Mouse (Mus musculus) retina, embryonic 14.5 days (tissue): ENCODE data around the gene Nid2.

Experiments used
- DNase-seq: peaks from one replicate; pipeline ENCODE4 v3.0.0-alpha.2; 2015; ENCODE audit warnings: low spot score

Nid2 gene

GRCm38 (mm10) chr14:19744876-19745275 lies 6.2 kb upstream of the Nid2 start:
- DNase-seq = no peak

- no peak for DNase-seq
These were observed 4.8 kb upstream of the Nid2 start for GRCm38 (mm10) chr14:19746232-19746631.

GRCm38 (mm10) chr14:19746731-19747130 lies 4.3 kb upstream of the Nid2 start:
- DNase-seq = no peak

- DNase-seq = no peak
These were observed 1.3 kb upstream of the Nid2 start for GRCm38 (mm10) chr14:19749743-19750142.

GRCm38 (mm10) chr14:19750411-19751024 lies 547 bp upstream of the Nid2 start:
- no peak for DNase-seq

- DNase-seq = no peak
These were observed 1.2 kb downstream of the Nid2 start for GRCm38 (mm10) chr14:19752276-19752675.

GRCm38 (mm10) chr14:19759277-19760193 lies 8.5 kb downstream of the Nid2 start:
- DNase-seq = no peak

- DNase-seq = no peak
These were observed 9.7 kb downstream of the Nid2 start for GRCm38 (mm10) chr14:19760721-19761120.

- no peak for DNase-seq
These were observed 10.9 kb downstream of the Nid2 start for GRCm38 (mm10) chr14:19762014-19762413.

GRCm38 (mm10) chr14:19763527-19763926 lies 12.5 kb downstream of the Nid2 start:
- DNase-seq = no peak

GRCm38 (mm10) chr14:19764331-19764730 lies 13.3 kb downstream of the Nid2 start:
- DNase-seq = no peak

- DNase-seq = no peak
These were observed 14.7 kb downstream of the Nid2 start for GRCm38 (mm10) chr14:19765539-19766379.

GRCm38 (mm10) chr14:19766380-19766649 lies 15.2 kb downstream of the Nid2 start:
- no peak for DNase-seq

GRCm38 (mm10) chr14:19768648-19769047 lies 17.6 kb downstream of the Nid2 start:
- DNase-seq = no peak

GRCm38 (mm10) chr14:19769441-19770200 lies 18.6 kb downstream of the Nid2 start:
- DNase-seq = peak; percentile 15

- DNase-seq = no peak
These were observed 20.1 kb downstream of the Nid2 start for GRCm38 (mm10) chr14:19771173-19771572.

- DNase-seq = no peak
These were observed 23.1 kb downstream of the Nid2 start for GRCm38 (mm10) chr14:19774036-19774628.

GRCm38 (mm10) chr14:19775491-19775890 lies 24.4 kb downstream of the Nid2 start:
- no peak for DNase-seq

GRCm38 (mm10) chr14:19776179-19776578 lies 25.1 kb downstream of the Nid2 start:
- no peak for DNase-seq

- peak; percentile 19 for DNase-seq
These were observed 25.8 kb downstream of the Nid2 start for GRCm38 (mm10) chr14:19776890-19777289.

GRCm38 (mm10) chr14:19777365-19777764 lies 26.3 kb downstream of the Nid2 start:
- no peak for DNase-seq

- DNase-seq = no peak
These were observed 26.9 kb downstream of the Nid2 start for GRCm38 (mm10) chr14:19777945-19778344.
